15 mouse cellular contexts compared by ENCODE assay signal in the genomic region with DNA sequence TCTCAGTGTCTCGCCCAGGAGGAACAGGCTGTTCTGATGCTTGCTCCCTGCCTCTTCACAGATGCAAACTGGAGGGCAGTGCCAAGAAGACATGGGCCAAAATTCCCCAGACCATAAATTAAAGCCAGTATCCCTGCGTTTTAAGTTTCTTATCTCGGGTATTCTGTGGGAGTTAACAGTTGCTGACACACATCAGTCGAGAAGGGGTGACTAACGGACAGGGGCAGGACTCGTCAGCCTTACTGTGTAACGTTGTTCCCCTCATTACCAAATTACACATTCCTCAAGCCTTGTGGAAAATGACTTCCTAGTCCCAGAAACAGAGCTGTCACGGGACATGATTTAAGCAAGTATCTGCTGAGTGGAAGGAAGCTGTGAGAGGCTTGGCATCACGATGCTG. TPM values are rescaled to one million over a fixed set of nuclear protein-coding genes. Genes with fewer than 3 reads are reported as not detected.
"Had no signal": no experiment of that assay in that cellular context is flagged by ENCODE, and none has a peak within 500 bp of the region (broad histone marks: within the 10 kb centered on the region; RNA-seq: fewer than 3 reads in every experiment).

No protein-coding gene starts in this region.

- ATAC-seq: intestine, embryonic 16.5 days; liver, postnatal 0 days; midbrain, embryonic 13.5 days had no signal

- H3K4me3 ChIP-seq: limb, embryonic 12.5 days; liver, embryonic 13.5 days; midbrain, embryonic 13.5 days; neural tube, embryonic 12.5 days had no signal

- H3K27ac ChIP-seq: limb, embryonic 12.5 days; liver, embryonic 13.5 days; midbrain, embryonic 13.5 days; neural tube, embryonic 12.5 days had no signal

- H3K27me3 ChIP-seq: limb, embryonic 12.5 days; liver, embryonic 13.5 days; midbrain, embryonic 13.5 days; neural tube, embryonic 12.5 days had no signal

- DNase-seq: kidney, postnatal 25 days; layer of hippocampus, adult 9-11 months; layer of hippocampus, postnatal 36 days; liver; liver, embryonic 13.5 days; liver, postnatal 0 days; lung, postnatal 36 days; right cerebral cortex, postnatal 14 days; thymus, postnatal 36 days had no signal

- H3K9me3 ChIP-seq: limb, embryonic 12.5 days; liver, embryonic 13.5 days; midbrain, embryonic 13.5 days; neural tube, embryonic 12.5 days had no signal

- H3K9ac ChIP-seq: limb, embryonic 12.5 days; liver, embryonic 13.5 days; liver, postnatal 0 days; midbrain, embryonic 13.5 days; neural tube, embryonic 12.5 days had no signal

- H3K36me3 ChIP-seq: limb, embryonic 12.5 days; liver, embryonic 13.5 days; midbrain, embryonic 13.5 days; neural tube, embryonic 12.5 days had no signal

- H3K4me1 ChIP-seq: liver, embryonic 13.5 days; neural tube, embryonic 12.5 days had no signal

- H3K4me2 ChIP-seq: limb, embryonic 12.5 days; liver, embryonic 13.5 days; midbrain, embryonic 13.5 days; neural tube, embryonic 12.5 days had no signal

RNA-seq across cellular contexts. Expression of a gene that starts 33.5 kb away (rescaled TPM):
- polyA plus RNA-seq: liver, postnatal 0 days; neural tube, embryonic 12.5 days had no signal

RNA-seq across cellular contexts. Expression of a gene that starts 36.0 kb away (rescaled TPM):
- total RNA-seq: megakaryocyte progenitor cell, adult 5-6 weeks had no signal
- polyA plus RNA-seq: kidney, embryonic 14.5 days; liver, postnatal 0 days had no signal
